Mouse (Mus musculus): ENCODE data around the gene Cyren.
A peak's percentile ranks its signal among the peaks of the same experiment; 100 is the strongest.

The Cyren gene

GRCm38 (mm10) chr6:34877509-34878321, at the start of gene Cyren:
Cyren (minus strand) TSS chr6:34878060.
- DNase-seq (ENCODE audit: low spot score): peak; percentile 47

DNA sequence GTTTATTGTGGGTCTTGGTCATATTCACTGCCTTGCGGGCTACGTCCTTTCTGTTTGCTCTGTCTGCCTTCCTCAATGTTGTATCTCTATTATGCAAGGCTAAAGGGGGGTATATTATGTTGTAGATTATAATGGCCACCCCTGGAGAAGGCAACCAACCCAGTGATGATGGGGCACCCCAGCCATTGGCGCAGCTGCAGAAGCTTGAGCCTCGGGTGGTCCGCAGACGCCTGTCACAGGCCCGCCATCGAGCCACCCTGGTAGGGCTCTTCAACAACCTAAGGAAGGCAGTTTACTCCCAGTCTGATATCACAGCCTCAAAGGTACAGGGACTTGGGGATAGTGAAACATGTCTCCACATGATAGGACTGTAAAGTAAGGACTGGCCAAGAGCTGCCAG, 49.7 kb upstream of the Cyren start:
- no peak for DNase-seq (ENCODE audit: low spot score)

- DNase-seq (ENCODE audit: low spot score): peak; percentile 61
These were observed 49.3 kb upstream of the Cyren start for GRCm38 (mm10) chr6:34927156-34927555.

GRCm38 (mm10) chr6:34921941-34922340, 44.1 kb upstream of the Cyren start:
- no peak for DNase-seq (ENCODE audit: low spot score)

- DNase-seq (ENCODE audit: low spot score): no peak
These were observed 42.8 kb upstream of the Cyren start for GRCm38 (mm10) chr6:34920631-34921030.

DNA sequence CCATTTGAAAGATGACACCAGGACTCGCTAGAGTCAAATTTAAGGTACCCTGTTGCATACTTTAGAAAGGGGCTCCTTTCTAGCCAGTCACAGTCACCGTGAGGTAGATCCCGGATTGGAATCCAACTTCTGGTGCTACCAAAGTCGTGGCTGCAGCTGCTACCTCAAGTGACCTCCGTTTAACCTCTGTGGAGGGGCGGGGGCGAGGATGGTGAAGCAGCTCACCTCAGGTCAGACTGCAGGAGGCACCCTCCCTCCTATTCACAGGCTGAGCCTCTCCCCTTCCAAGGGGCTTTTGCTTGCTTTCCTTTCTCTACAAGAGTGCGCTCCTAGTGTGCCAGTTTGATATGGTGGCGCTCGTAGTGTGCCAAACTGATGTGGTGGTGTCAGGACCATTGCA, 42.1 kb upstream of the Cyren start, which contains the start of gene Stra8:
Stra8 (plus strand) TSS at position 208 of the 400 bp plus-strand sequence.
- DNase-seq (ENCODE audit: low spot score): no peak

- DNase-seq (ENCODE audit: low spot score): no peak
These were observed 41.3 kb upstream of the Cyren start for GRCm38 (mm10) chr6:34919146-34919545.

DNA sequence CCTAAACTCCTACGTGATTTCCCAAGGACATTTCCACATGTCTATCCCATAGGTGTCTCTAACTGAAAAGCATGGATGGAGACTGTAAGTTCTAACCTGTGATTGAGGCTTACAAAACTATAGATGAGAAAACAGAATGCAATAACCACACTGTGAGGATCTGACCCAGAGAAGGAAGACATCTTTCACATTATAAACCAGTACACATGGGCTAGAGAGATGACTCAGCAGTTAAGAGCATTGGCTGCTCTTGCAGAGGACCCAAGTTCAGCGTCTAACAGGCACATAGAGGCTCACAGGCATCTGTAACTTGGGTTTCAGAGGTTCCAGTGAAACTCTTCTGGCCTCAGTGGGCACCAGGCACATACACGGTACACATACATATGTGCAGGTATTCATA, 36.6 kb upstream of the Cyren start:
- DNase-seq (ENCODE audit: low spot score): no peak

DNA sequence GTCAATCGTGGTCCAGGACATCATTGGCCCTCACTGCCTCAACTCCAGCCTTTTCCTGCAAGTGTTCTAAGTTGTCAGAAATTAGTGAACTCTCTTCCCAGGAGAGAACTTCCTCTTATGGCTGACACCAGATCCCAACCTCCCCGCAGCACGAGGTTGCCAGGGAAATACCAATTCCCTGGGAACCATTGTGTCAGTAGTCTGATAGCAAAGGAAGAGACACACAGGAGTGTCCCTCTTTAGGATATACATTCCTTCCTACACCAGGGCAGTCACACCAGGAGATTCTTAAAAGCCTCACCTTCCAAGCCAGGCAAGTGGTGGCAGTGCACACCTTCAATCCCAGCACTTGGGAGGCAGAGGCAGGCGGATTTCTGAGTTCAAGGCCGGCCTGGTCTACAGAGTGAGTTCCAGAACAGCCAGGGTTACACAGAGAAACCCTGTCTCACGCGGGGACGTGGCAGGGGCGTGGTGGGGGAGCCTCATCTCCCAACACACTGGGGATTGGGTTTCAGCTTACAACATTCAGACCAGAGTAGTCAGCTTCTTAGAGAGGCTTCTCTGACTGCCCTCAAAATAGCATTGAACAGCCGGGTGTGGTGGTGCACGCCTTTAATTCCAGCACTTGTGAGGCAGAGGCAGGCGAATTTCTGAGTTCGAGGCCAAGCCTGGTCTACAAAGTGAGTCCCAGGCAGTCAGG, 35.6 kb upstream of the Cyren start:
- no peak for DNase-seq (ENCODE audit: low spot score)

- DNase-seq (ENCODE audit: low spot score): peak; percentile 76
These were observed 32.7 kb upstream of the Cyren start, which contains the start of gene Wdr91 for GRCm38 (mm10) chr6:34910371-34911219. Wdr91 (minus strand) TSS chr6:34910876.

DNA sequence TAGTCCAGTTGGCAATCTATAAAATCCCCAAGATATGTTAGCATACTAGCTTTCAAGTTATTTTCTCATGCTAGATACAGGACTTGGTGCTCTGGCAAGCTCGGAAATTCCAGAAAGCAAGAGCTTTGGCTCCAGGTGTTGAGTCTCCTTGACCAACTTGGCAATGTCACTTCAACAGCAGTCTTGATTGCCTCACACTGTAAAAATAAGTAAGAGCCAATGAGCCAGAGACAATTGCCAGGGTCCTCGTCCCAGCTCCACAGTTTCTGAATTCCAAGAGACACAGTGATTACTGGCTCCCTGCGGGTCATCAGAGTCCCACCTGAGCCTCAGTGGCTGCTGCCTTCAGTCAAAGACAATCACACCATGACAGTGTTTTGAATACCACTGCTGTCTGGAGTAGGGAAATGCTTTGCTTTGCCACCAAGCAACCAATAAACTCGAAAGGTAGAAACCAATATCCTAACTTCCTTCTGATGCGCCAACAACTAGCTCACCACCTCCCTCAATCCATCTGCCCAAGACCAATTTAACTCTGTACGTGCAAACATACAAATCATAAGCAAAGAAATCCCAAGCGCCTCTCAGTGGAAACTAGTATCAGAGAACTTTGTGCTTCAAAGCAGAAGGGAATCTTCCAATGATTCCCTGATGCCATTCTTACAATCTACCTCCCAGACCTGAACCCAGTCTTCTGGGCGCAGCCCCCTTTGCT, 31.9 kb upstream of the Cyren start:
- DNase-seq (ENCODE audit: low spot score): no peak

DNA sequence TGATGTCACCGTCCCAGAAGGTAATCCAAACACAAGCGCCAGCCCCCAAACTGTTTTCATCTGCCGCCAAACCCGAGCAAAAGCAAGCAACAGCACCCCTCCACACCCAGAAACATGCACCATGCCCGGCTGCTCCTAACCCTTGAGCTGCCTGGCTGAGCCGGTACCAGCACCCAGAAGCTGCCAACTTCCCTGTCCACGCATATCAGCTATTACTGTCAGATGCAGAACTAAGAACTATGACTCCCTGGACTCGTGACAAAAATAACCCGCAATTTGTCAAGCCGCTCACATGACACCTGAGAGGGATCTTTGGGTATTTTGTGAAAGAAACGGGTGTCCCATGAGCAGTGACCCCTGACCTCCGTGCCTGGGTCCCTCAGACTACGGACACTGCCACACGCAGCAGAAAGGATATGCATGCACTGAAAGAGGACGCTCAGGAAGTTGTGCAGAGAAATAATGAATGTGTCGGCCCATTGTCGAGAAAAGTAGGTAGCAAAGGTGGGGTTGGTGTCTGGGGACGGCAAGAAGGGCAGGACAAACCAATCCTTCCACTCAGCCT, 29.9 kb upstream of the Cyren start:
- no peak for DNase-seq (ENCODE audit: low spot score)

DNA sequence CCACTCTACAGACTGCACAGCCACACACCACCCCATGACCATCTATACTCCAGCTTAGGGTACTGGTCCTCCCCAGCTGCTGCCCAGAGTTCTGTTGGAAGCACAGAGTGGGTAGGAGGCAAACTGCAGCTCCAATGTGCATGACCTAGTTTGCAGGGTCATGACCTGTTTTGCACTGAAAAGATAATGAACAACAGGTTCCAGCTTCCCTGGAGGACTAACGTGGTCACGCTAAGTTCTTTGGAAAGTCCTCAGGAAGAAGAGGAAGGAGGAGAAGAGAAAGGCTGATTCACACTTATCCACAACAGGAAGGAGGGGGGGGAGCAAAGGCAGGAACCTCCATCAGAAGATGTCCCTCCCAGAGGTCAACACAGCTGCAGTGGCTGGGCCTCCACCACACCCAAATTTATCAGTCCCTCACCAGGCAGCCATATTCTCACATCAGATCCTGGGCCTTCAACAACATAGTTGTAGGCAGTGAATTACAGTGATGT, 29.3 kb upstream of the Cyren start:
- DNase-seq (ENCODE audit: low spot score): no peak

- no peak for DNase-seq (ENCODE audit: low spot score)
These were observed 28.8 kb upstream of the Cyren start for GRCm38 (mm10) chr6:34906661-34907060.

DNA sequence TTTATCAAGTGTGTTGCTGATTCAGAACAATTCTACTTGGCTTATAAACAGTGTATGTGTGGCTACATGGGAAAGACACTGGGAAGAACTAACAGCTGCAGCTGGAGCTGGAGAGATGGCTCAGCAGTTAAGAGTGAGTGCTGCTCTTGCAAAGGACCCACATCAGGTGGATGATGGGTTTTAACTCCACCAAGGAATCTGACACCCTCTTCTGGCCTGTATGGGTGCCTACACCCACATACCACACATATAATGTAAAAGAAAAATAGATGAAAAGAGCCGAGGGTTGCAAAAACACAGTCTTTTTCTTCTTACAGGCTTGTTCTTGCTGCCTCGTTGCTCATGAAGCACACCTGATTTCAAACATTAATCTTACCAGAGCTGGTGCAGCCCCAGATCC, 28.3 kb upstream of the Cyren start:
- DNase-seq (ENCODE audit: low spot score): no peak

DNA sequence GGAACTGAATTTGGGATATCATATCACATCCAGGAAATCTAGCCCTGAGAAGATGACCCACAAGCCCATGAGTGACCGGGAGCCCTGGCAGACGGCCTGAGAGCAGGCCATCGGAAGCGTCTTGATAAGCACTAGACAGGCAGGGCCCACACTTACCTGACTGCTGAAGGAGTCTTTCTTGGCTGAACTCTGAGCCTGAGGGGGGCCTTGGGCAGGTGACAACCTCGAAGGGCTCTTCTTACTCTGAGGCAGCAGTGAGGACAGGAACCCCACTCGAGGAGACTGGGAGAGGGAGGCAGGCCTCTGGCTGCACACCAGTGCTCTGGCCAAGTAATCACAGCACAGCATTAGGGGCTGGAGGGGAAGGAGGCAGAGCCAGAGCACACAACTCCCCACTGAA, 26.5 kb upstream of the Cyren start:
- DNase-seq (ENCODE audit: low spot score): no peak

- no peak for DNase-seq (ENCODE audit: low spot score)
These were observed 26.0 kb upstream of the Cyren start for GRCm38 (mm10) chr6:34903851-34904250.

DNA sequence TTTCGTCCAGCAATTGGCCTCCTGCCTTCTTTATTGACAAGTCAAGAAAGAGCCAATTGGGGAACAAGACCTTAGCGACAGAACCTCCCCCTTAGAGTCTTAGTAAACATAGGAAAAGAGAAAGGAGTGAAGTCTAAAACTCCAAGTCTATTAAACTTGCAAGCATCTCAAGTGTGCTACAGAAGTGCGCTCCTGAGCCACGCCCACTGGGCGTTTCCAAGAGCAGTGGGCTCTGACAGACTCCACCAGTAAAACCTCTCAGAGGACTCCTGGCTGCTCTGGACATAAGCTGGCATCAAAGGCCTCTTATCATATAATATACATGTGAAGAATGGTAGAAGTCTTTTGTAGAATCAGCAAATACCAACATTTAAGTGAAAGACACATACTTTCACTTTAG, 25.6 kb upstream of the Cyren start:
- DNase-seq (ENCODE audit: low spot score): no peak

DNA sequence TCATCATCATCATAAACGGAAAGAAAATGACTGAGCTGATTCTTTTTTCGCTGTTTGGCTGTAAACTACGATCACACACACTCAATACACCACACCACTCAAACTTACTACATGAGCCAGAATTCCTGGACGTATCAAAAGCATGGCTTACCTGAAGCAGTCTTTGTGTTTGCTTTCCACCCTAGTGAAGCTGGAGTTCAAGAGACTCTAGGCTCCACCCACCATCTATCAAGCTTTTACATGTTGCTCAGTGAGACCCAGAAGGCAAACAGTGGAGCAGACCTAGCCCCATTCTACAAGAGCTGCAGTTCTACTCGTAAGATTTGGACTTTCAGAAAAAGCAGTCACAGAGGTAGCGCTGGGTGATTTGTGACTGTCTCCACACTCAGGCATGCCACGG, 24.7 kb upstream of the Cyren start:
- DNase-seq (ENCODE audit: low spot score): no peak

DNA sequence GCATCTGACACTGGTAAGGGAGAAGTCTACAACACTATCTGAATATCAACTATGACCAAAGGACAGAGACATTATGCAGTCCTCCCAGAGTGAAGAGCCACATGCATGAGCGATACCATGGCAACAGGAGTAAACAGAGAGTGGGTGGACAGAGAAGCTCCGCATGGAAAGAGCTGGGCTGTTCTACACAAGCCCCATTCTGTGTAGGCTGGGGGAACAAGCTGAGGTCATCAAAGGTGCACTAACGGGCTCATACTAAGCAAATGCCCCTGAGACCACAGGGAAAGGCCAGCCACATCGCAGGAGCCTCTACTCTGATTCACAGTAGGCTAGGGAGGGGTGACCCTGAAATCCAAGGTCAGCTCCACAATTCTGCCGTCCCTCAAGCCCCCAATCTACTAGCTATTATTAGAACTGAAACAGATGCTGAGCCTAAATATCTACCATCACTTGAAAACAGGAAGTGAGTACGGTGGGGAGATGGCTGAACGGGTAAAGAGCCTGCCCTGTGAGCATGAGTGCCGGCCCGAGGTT, 24.1 kb upstream of the Cyren start:
- no peak for DNase-seq (ENCODE audit: low spot score)

DNA sequence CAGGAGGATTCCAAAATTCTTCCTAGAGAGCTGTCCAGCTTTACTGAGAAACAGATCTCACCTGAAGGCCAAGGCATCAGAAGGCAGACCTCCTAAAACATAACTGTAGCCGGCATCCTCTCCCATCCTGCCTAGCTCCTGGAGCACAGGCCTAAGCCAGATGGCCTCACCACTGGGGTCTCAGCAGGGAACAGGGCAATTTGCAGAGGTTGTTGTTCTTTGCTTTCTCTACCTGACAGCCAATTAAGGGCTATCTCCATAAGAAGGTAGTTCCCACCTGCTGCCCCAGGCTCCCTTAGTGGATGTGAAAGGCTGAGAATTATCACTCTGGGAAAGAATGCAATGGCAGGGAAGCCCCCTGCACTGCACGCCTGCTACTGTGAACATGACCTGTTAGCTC, 23.1 kb upstream of the Cyren start:
- no peak for DNase-seq (ENCODE audit: low spot score)

Data from layer of hippocampus, adult 9-10 months (tissue).